Mouse (Mus musculus): Measurements from ENCODE around the gene Olfr617. TPM values are rescaled to one million over a fixed set of nuclear protein-coding genes. Genes with fewer than 3 reads are reported as not detected.
"Not testable (repeated sequence)": the region's sequence is repeated elsewhere in the genome, so short reads cannot be mapped to it uniquely, and the experiment has no call there.

The Olfr617 gene
- polyA plus RNA-seq (2012; ENCODE audit: insufficient read depth, low replicate concordance): not detected in 2 replicates

- no peaks in the 10 kb centered on the region for H3K27me3 ChIP-seq (replicated peaks)
- no peaks in the 10 kb centered on the region for H3K9me3 ChIP-seq
These were observed at the start of gene Olfr617 for GRCm38 (mm10) chr7:103572761-103573160. Gene Olfr617, plus strand, starts transcription at chr7:103573061.

GRCm38 (mm10) chr7:103542617-103543016 lies 30.2 kb upstream of the Olfr617 start, which contains the start of gene Olfr612:
Gene Olfr612, minus strand, starts transcription at chr7:103542717.
- not testable (repeated sequence) for H3K4me3 ChIP-seq (replicated peaks); H3K4me1 ChIP-seq; H3K27me3 ChIP-seq (replicated peaks); H3K9me3 ChIP-seq; H3K36me3 ChIP-seq (replicated peaks; ENCODE audit: low read length)

More at GRCm38 (mm10) chr7:103572761-103573160, at the start of gene Olfr617:
- no peaks in the 10 kb centered on the region for H3K36me3 ChIP-seq (replicated peaks; ENCODE audit: low read length)
- TF ChIP-seq FLI1 (IDR thresholded peaks at IDR 0.05; ENCODE audit: low read length) (no peak), GATA1 (IDR thresholded peaks at IDR 0.05; ENCODE audit: borderline replicate concordance, low read length) (no peak)
- no peak within 1 kb of the TSS for H3K4me3 ChIP-seq (replicated peaks)
- H3K4me1 ChIP-seq: no peaks in the 10 kb centered on the region

GRCm38 (mm10) chr7:103547774-103548173 lies 25.1 kb upstream of the Olfr617 start, which contains the start of gene Olfr613:
Gene Olfr613, plus strand, starts transcription at chr7:103548074.
- Histone ChIP-seq H3K4me1 (no peaks in the 10 kb centered on the region), H3K9me3 (no peaks in the 10 kb centered on the region), H3K36me3 (replicated peaks; ENCODE audit: low read length) (no peaks in the 10 kb centered on the region), H3K27me3 (replicated peaks) (no peaks in the 10 kb centered on the region), H3K4me3 (replicated peaks) (no peak within 1 kb of the TSS)
- TF ChIP-seq FLI1 (IDR thresholded peaks at IDR 0.05; ENCODE audit: low read length) (no peak), GATA1 (IDR thresholded peaks at IDR 0.05; ENCODE audit: borderline replicate concordance, low read length) (no peak)

- TF ChIP-seq FLI1 (IDR thresholded peaks at IDR 0.05; ENCODE audit: low read length): no peak
- no peak for TF ChIP-seq GATA1 (IDR thresholded peaks at IDR 0.05; ENCODE audit: borderline replicate concordance, low read length)
- Histone ChIP-seq H3K4me3 (replicated peaks) (no peak within 1 kb of the TSS), H3K9me3 (no peaks in the 10 kb centered on the region), H3K4me1 (no peaks in the 10 kb centered on the region), H3K36me3 (replicated peaks; ENCODE audit: low read length) (no peaks in the 10 kb centered on the region), H3K27me3 (replicated peaks) (no peaks in the 10 kb centered on the region)
These were observed 17.1 kb upstream of the Olfr617 start, which contains the start of gene Olfr615 for GRCm38 (mm10) chr7:103555779-103556178. Gene Olfr615, plus strand, starts transcription at chr7:103556079.

GRCm38 (mm10) chr7:103569043-103569442 lies 3.8 kb upstream of the Olfr617 start, which contains the start of gene Olfr616:
Gene Olfr616, minus strand, starts transcription at chr7:103569143.
- Histone ChIP-seq H3K27me3 (replicated peaks) (no peaks in the 10 kb centered on the region), H3K4me1 (no peaks in the 10 kb centered on the region), H3K9me3 (no peaks in the 10 kb centered on the region), H3K4me3 (replicated peaks) (no peak within 1 kb of the TSS), H3K36me3 (replicated peaks; ENCODE audit: low read length) (no peaks in the 10 kb centered on the region)
- TF ChIP-seq GATA1 (IDR thresholded peaks at IDR 0.05; ENCODE audit: borderline replicate concordance, low read length) (no peak), FLI1 (IDR thresholded peaks at IDR 0.05; ENCODE audit: low read length) (no peak)

GRCm38 (mm10) chr7:103589803-103590202 lies 16.9 kb downstream of the Olfr617 start, which contains the start of gene Olfr618:
Gene Olfr618, plus strand, starts transcription at chr7:103590103.
- Histone ChIP-seq H3K4me1 (no peaks in the 10 kb centered on the region), H3K36me3 (replicated peaks; ENCODE audit: low read length) (no peaks in the 10 kb centered on the region), H3K4me3 (replicated peaks) (no peak within 1 kb of the TSS), H3K9me3 (no peaks in the 10 kb centered on the region), H3K27me3 (replicated peaks) (no peaks in the 10 kb centered on the region)
- TF ChIP-seq GATA1 (IDR thresholded peaks at IDR 0.05; ENCODE audit: borderline replicate concordance, low read length) (no peak), FLI1 (IDR thresholded peaks at IDR 0.05; ENCODE audit: low read length) (no peak)

- H3K4me3 ChIP-seq (replicated peaks): no peak within 1 kb of the TSS
- no peak for TF ChIP-seq FLI1 (IDR thresholded peaks at IDR 0.05; ENCODE audit: low read length)
- no peak for TF ChIP-seq GATA1 (IDR thresholded peaks at IDR 0.05; ENCODE audit: borderline replicate concordance, low read length)
- no peaks in the 10 kb centered on the region for H3K9me3 ChIP-seq
- H3K27me3 ChIP-seq (replicated peaks): no peaks in the 10 kb centered on the region
- no peaks in the 10 kb centered on the region for H3K36me3 ChIP-seq (replicated peaks; ENCODE audit: low read length)
- no peaks in the 10 kb centered on the region for H3K4me1 ChIP-seq
These were observed 27.4 kb downstream of the Olfr617 start, which contains the start of gene Olfr619 for GRCm38 (mm10) chr7:103600275-103600674. Gene Olfr619, plus strand, starts transcription at chr7:103600575.

GRCm38 (mm10) chr7:103607425-103607824 lies 34.6 kb downstream of the Olfr617 start:
- H3K36me3 ChIP-seq (replicated peaks; ENCODE audit: low read length): no peaks in the 10 kb centered on the region
- peaks cover 4% of the 10 kb centered on the region; the same call in 1 of the 2 replicates for H3K4me1 ChIP-seq
- H3K9me3 ChIP-seq: no peaks in the 10 kb centered on the region
- TF ChIP-seq FLI1 (IDR thresholded peaks at IDR 0.05; ENCODE audit: low read length) (no peak), GATA1 (IDR thresholded peaks at IDR 0.05; ENCODE audit: borderline replicate concordance, low read length) (no peak)
- no peak overlapping the region for H3K4me3 ChIP-seq (replicated peaks)
- H3K27me3 ChIP-seq (replicated peaks): no peaks in the 10 kb centered on the region

GRCm38 (mm10) chr7:103612434-103612833 lies 39.6 kb downstream of the Olfr617 start, which contains the start of gene Olfr620:
Gene Olfr620, minus strand, starts transcription at chr7:103612534.
- H3K4me1 ChIP-seq: peaks cover 1% of the 10 kb centered on the region; the same call in 1 of the 2 replicates
- TF ChIP-seq GATA1 (IDR thresholded peaks at IDR 0.05; ENCODE audit: borderline replicate concordance, low read length) (no peak), FLI1 (IDR thresholded peaks at IDR 0.05; ENCODE audit: low read length) (no peak)
- H3K4me3 ChIP-seq (replicated peaks): no peak within 1 kb of the TSS
- no peaks in the 10 kb centered on the region for H3K27me3 ChIP-seq (replicated peaks)
- no peaks in the 10 kb centered on the region for H3K9me3 ChIP-seq
- no peaks in the 10 kb centered on the region for H3K36me3 ChIP-seq (replicated peaks; ENCODE audit: low read length)

Other genes with a start within 250 kb of the Olfr617 start
- not detected in 2 replicates for gene Olfr598, start 249.5 kb upstream of the Olfr617 start, polyA plus RNA-seq (2012; ENCODE audit: insufficient read depth, low replicate concordance)
- not detected in 2 replicates for gene Olfr599, start 237.1 kb upstream of the Olfr617 start, polyA plus RNA-seq (2012; ENCODE audit: insufficient read depth, low replicate concordance)
- gene Olfr600, start 223.4 kb upstream of the Olfr617 start, polyA plus RNA-seq (2012; ENCODE audit: insufficient read depth, low replicate concordance): 4.6 TPM in 1 of 2 replicates, not detected in the other
- not detected in 2 replicates for gene Olfr601, start 210.4 kb upstream of the Olfr617 start, polyA plus RNA-seq (2012; ENCODE audit: insufficient read depth, low replicate concordance)
- not detected in 2 replicates for gene Olfr603, start 186.9 kb upstream of the Olfr617 start, polyA plus RNA-seq (2012; ENCODE audit: insufficient read depth, low replicate concordance)
- gene Usp17lc, start 158.0 kb upstream of the Olfr617 start, polyA plus RNA-seq (2012; ENCODE audit: insufficient read depth, low replicate concordance): not detected in 2 replicates
- gene Olfr605, start 127.6 kb upstream of the Olfr617 start, polyA plus RNA-seq (2012; ENCODE audit: insufficient read depth, low replicate concordance): not detected in 2 replicates
- gene Olfr606, start 124.0 kb upstream of the Olfr617 start, polyA plus RNA-seq (2012; ENCODE audit: insufficient read depth, low replicate concordance): not detected in 2 replicates
- not detected in 2 replicates for gene Olfr607, start 108.9 kb upstream of the Olfr617 start, polyA plus RNA-seq (2012; ENCODE audit: insufficient read depth, low replicate concordance)
- gene Olfr608, start 103.2 kb upstream of the Olfr617 start, polyA plus RNA-seq (2012; ENCODE audit: insufficient read depth, low replicate concordance): not detected in 2 replicates
- not detected in 2 replicates for gene Olfr609, start 75.0 kb upstream of the Olfr617 start, polyA plus RNA-seq (2012; ENCODE audit: insufficient read depth, low replicate concordance)
- gene Olfr610, start 60.9 kb upstream of the Olfr617 start, polyA plus RNA-seq (2012; ENCODE audit: insufficient read depth, low replicate concordance): not detected in 2 replicates
- not detected in 2 replicates for gene Olfr611, start 52.2 kb upstream of the Olfr617 start, polyA plus RNA-seq (2012; ENCODE audit: insufficient read depth, low replicate concordance)
- gene Olfr612, start 30.3 kb upstream of the Olfr617 start, polyA plus RNA-seq (2012; ENCODE audit: insufficient read depth, low replicate concordance): not detected in 2 replicates
- gene Olfr613, start 25.0 kb upstream of the Olfr617 start, polyA plus RNA-seq (2012; ENCODE audit: insufficient read depth, low replicate concordance): not detected in 2 replicates
- gene Olfr615, start 17.0 kb upstream of the Olfr617 start, polyA plus RNA-seq (2012; ENCODE audit: insufficient read depth, low replicate concordance): not detected in 2 replicates
- gene Olfr616, start 3.9 kb upstream of the Olfr617 start, polyA plus RNA-seq (2012; ENCODE audit: insufficient read depth, low replicate concordance): not detected in 2 replicates
- not detected in 2 replicates for gene Olfr618, start 17.0 kb downstream of the Olfr617 start, polyA plus RNA-seq (2012; ENCODE audit: insufficient read depth, low replicate concordance)
- not detected in 2 replicates for gene Olfr619, start 27.5 kb downstream of the Olfr617 start, polyA plus RNA-seq (2012; ENCODE audit: insufficient read depth, low replicate concordance)
- gene Olfr620, start 39.5 kb downstream of the Olfr617 start, polyA plus RNA-seq (2012; ENCODE audit: insufficient read depth, low replicate concordance): not detected in 2 replicates
- gene Olfr622, start 69.6 kb downstream of the Olfr617 start, polyA plus RNA-seq (2012; ENCODE audit: insufficient read depth, low replicate concordance): not detected in 2 replicates
- gene Olfr623, start 90.6 kb downstream of the Olfr617 start, polyA plus RNA-seq (2012; ENCODE audit: insufficient read depth, low replicate concordance): 0.41 TPM in 1 of 2 replicates, not detected in the other
- gene Olfr624, start 98.1 kb downstream of the Olfr617 start, polyA plus RNA-seq (2012; ENCODE audit: insufficient read depth, low replicate concordance): not detected in 2 replicates
- gene Olfr625-ps1, start 109.7 kb downstream of the Olfr617 start, polyA plus RNA-seq (2012; ENCODE audit: insufficient read depth, low replicate concordance): not detected in 2 replicates
- gene Olfr243, start 141.6 kb downstream of the Olfr617 start, polyA plus RNA-seq (2012; ENCODE audit: insufficient read depth, low replicate concordance): not detected in 2 replicates
- gene Olfr628, start 157.3 kb downstream of the Olfr617 start, polyA plus RNA-seq (2012; ENCODE audit: insufficient read depth, low replicate concordance): not detected in 2 replicates
- not detected in 2 replicates for gene Olfr629, start 171.9 kb downstream of the Olfr617 start, polyA plus RNA-seq (2012; ENCODE audit: insufficient read depth, low replicate concordance)
- not detected in 2 replicates for gene Olfr630, start 184.3 kb downstream of the Olfr617 start, polyA plus RNA-seq (2012; ENCODE audit: insufficient read depth, low replicate concordance)
- gene Olfr69, start 198.5 kb downstream of the Olfr617 start, polyA plus RNA-seq (2012; ENCODE audit: insufficient read depth, low replicate concordance): not detected in 2 replicates
- not detected in 2 replicates for gene Olfr68, start 206.6 kb downstream of the Olfr617 start, polyA plus RNA-seq (2012; ENCODE audit: insufficient read depth, low replicate concordance)
- not detected in 2 replicates for gene Olfr67, start 218.8 kb downstream of the Olfr617 start, polyA plus RNA-seq (2012; ENCODE audit: insufficient read depth, low replicate concordance)
- 492 and 1,761 TPM in 2 replicates for gene Hbb-bt, start 240.9 kb downstream of the Olfr617 start, polyA plus RNA-seq (2012; ENCODE audit: insufficient read depth, low replicate concordance)